Mouse (Mus musculus) forebrain, embryonic 10.5 days (tissue): ENCODE results near the gene Rnaseh2b. TPM values are rescaled to one million over a fixed set of nuclear protein-coding genes. Genes with fewer than 3 reads are reported as not detected.

Experiments
- DNase-seq: peaks from one replicate; pipeline ENCODE4 v3.0.0-alpha.2; 2017; ENCODE audit warnings: low spot score; ENCODE audit errors: extremely low spot score
- H3K27ac ChIP-seq: fragments of 300-500 bp; sonication (generic); 2 replicates; pipeline ENCODE4 v1.5.1; 2016; ENCODE audit warnings: mild to moderate bottlenecking
- H3K27me3 ChIP-seq: fragments of 300-500 bp; sonication (generic); 2 replicates; pipeline ENCODE4 v1.6.1; 2016; ENCODE audit warnings: mild to moderate bottlenecking; ENCODE audit not compliant: poor library complexity, severe bottlenecking
- H3K36me3 ChIP-seq: fragments of 300-500 bp; sonication (generic); replicated peaks from 2 replicates; pipeline ENCODE4 v1.6.1; 2016; ENCODE audit warnings: mild to moderate bottlenecking, moderate library complexity
- H3K4me1 ChIP-seq: fragments of 300-500 bp; sonication (generic); 2 replicates; pipeline ENCODE4 v1.6.1; 2016
- H3K4me3 ChIP-seq: fragments of 300-500 bp; sonication (generic); 2 replicates; pipeline ENCODE4 v1.5.1; 2016; ENCODE audit warnings: mild to moderate bottlenecking, moderate library complexity
- H3K9me3 ChIP-seq: fragments of 300-500 bp; sonication (generic); 2 replicates; pipeline ENCODE4 v1.6.1; 2016; ENCODE audit warnings: mild to moderate bottlenecking, moderate library complexity
- WGBS: fragments of 180-500 bp; shearing (Covaris S2); methylation state at CpG from one replicate; pipeline ENCODE4 v1.1.7; 2016; 5-methylcytosine and 5-hydroxymethylcytosine counted together
- polyA plus RNA-seq: library from polyadenylated mRNA; unstranded; fragments of >200 nt; fragmentation: Nextera tagmentation; extraction: Ambion mirVana; gene quantifications from 2 replicates; pipeline ENCODE4 v1.2.1, GENCODE M21; 2016

The Rnaseh2b gene
- polyA plus RNA-seq, 1 experiment from 2014 or later = 79.2 TPM

DNA sequence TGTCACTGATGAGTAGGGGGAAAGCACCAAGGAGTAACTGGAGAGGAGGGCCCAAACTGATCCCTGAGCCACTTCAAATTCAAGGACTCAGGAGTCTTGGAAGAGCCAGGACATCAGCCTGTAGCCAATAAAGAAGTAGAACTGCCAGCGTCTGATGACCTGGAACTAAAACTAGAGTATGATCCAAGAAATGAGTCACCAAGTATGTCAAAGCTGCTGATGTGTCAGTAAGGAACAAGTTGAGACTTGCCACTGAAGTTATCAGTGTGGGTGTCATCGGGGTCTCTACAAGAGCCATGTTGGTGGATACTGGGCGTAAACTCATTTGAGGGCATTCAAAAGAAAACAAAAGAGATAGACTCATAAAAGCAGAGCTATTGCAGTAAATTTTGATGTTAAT is 18.8 kb upstream of the Rnaseh2b start:
- Histone ChIP-seq H3K9me3 (no peaks in the 10 kb centered on the region), H3K27me3 (no peaks in the 10 kb centered on the region), H3K27ac (no peak overlapping the region), H3K4me1 (no peaks in the 10 kb centered on the region), H3K36me3 (no peaks in the 10 kb centered on the region), H3K4me3 (no peak overlapping the region)
- 90% methylated on average over 3 of the region's 3 CpGs for WGBS
- DNase-seq = no peak

DNA sequence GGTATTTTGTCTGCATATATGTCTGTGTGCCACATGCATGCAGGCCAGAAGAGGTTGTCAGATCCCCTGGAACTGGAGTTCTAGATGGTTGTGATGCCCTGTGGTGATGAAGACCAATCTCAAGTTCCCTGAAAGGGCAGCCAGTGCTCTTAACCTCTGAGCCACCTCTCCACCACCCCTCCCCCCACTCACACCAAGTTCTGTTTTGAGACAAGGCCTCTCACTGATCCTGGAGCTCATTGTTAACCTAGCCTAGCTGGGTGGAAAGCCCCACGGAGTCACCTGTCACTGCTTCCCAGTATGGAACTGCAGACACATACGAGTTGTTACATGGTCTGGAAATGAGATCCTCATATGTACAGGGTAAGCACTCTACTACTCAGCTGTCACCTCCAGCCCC is 9.4 kb upstream of the Rnaseh2b start:
- Histone ChIP-seq H3K36me3 (no peaks in the 10 kb centered on the region), H3K4me3 (no peak overlapping the region), H3K27me3 (no peaks in the 10 kb centered on the region), H3K27ac (no peak overlapping the region), H3K4me1 (peaks cover 9% of the 10 kb centered on the region), H3K9me3 (no peaks in the 10 kb centered on the region)
- DNase-seq = no peak
- 70% methylated on average over 2 of the region's 2 CpGs for WGBS

DNA sequence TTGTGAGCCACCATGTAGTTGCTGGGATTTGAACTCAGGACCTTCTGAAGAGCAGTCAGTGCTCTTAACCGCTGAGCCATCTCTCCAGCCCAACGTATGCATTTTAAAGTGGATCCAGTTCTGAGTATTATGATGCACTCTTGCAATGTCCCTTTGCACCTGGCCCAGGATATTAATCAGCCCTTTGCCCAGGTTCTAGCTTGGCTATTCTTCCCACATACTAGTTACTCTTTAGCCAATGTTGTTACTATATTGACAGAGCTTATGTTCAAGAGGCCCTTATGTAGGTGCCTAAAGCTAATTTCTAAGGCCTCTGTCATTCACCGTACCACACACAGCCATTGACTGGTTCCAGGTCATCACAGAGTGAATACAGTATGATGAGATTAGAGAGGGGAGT is 3.7 kb upstream of the Rnaseh2b start:
- Histone ChIP-seq H3K36me3 (no peaks in the 10 kb centered on the region), H3K27ac (no peak overlapping the region), H3K27me3 (peaks cover 29% of the 10 kb centered on the region), H3K4me1 (peaks cover 18% of the 10 kb centered on the region), H3K9me3 (no peaks in the 10 kb centered on the region), H3K4me3 (no peak overlapping the region)
- DNase-seq = no peak
- 89% methylated on average over 3 of the region's 3 CpGs for WGBS

DNA sequence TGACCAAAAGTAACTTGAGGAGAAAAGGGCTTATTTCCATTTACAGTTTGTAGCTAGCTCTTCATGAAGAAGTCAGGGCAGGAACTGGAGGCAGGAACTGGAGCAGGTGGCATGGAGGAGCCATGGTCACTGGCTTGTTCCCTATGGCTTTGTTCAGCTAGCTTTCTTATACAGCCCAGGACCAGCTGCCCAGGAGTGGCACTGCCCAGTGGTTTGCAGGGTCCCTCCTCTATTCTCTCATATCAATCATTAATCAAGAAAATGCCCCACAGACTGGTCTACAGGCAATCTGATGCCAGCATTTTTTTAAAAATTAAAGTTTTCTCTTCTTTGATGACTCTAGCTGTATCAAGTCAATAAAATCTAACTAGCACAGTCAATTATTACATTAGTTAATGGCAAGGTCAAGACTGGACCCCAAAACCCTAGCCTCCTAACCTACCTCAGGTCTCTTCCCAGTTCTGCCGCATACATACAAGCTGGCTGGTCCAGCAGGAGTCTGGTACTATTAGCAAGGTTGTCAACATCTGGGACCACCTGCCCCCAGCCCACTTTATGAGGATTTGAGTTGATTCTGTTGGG is 892 bp upstream of the Rnaseh2b start:
- H3K27me3 ChIP-seq = peaks cover 46% of the 10 kb centered on the region
- no peak overlapping the region for H3K4me3 ChIP-seq
- 88% methylated on average over 1 of the region's 1 CpGs for WGBS

DNA sequence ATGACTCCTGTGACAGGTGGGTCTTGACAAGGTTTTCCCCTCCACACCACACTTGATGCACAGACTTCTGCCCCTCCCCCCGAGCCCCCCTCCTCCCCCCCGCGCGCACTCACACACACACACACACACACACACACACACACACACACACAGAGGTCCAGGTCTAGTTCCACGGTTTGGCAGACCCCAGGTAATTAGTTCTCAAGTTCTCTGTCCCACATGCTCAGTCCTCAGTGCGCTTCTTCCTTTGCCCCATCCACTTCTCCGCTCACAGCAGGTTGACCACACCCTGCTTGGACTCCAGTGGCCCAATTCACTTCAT is 262 bp upstream of the Rnaseh2b start:
- Histone ChIP-seq H3K27me3 (peaks cover 46% of the 10 kb centered on the region), H3K9me3 (no peaks in the 10 kb centered on the region), H3K27ac (peak overlapping the region; percentile 92), H3K36me3 (no peaks in the 10 kb centered on the region), H3K4me3 (peak overlapping the region; percentile 68), H3K4me1 (peaks cover 20% of the 10 kb centered on the region)
- DNase-seq = no peak
- WGBS = 35% methylated on average over 7 of the region's 7 CpGs

More for the DNA sequence above, 892 bp upstream of the Rnaseh2b start:
- H3K9me3 ChIP-seq = no peaks in the 10 kb centered on the region
- H3K27ac ChIP-seq = no peak overlapping the region
- DNase-seq = no peak
- peaks cover 20% of the 10 kb centered on the region for H3K4me1 ChIP-seq
- no peaks in the 10 kb centered on the region for H3K36me3 ChIP-seq

DNA sequence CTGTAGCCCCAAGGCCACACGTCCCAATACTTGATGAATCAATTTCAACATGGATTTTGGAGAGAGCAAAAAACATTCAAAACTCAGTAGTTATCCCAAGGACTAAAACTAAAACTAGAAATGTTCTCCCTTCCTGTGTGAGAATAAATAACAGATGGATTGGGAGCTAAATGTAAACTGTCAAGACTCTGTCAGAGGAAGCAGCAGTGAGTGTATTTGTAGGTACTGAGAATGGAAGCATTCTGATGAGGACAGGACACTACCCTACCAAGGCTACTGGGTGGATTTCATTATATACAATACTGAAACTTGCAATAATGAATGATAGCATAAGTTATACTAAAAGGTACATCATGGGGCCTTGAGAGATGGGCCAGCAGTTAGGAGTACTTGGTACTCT is 6.4 kb downstream of the Rnaseh2b start:
- no peaks in the 10 kb centered on the region for H3K9me3 ChIP-seq
- DNase-seq = no peak
- H3K27me3 ChIP-seq = peaks cover 16% of the 10 kb centered on the region
- no peak overlapping the region for H3K4me3 ChIP-seq
- H3K36me3 ChIP-seq = no peaks in the 10 kb centered on the region
- WGBS = 93% methylated on average over 1 of the region's 1 CpGs
- H3K27ac ChIP-seq = no peak overlapping the region
- peaks cover 2% of the 10 kb centered on the region; the same call in 1 of the 2 replicates for H3K4me1 ChIP-seq

DNA sequence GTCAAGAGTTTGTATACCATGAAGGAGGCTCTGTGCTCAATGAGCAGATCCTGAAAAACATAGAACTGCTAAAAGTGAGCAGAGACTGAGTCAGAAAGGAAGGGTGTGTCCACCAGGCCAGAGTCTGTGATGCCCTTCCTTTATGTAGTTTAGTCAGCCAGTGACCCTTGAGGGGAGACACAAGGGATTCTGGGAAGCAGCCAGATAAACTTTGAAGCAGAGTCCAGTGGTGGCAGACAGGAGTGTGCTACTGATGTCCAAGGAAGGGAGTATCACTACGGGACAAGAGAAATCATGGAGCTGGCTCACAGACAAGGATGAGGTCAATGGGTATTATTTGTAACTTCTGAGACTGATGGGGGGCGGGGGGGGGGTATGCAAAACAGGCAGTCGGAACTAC is 7.6 kb downstream of the Rnaseh2b start:
- Histone ChIP-seq H3K27ac (no peak overlapping the region), H3K27me3 (peaks cover 4% of the 10 kb centered on the region; the same call in 1 of the 2 replicates), H3K4me3 (no peak overlapping the region), H3K36me3 (no peaks in the 10 kb centered on the region), H3K9me3 (no peaks in the 10 kb centered on the region), H3K4me1 (no peaks in the 10 kb centered on the region)
- no peak for DNase-seq
- WGBS = 85% methylated on average over 3 of the region's 3 CpGs

DNA sequence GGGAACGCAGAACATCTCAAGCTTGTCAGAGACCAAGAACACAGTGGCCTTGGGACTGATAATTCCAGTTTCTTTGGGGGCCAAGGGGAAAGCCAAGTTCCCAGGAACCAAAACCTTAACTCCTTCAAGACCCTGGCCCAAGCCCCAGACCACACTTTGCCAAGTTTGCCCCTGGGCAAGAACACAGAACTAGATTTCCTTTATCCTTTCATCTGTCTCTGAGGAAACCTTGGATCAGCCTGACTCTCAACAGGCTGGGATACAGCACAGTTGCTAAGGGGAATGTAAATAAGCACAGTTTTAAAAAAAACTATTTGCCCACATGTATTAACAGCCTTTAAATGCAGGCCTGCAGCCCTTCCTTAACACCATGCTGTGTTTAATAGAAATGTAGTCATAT is 15.2 kb downstream of the Rnaseh2b start:
- no peak for DNase-seq
- H3K9me3 ChIP-seq = no peaks in the 10 kb centered on the region
- no peaks in the 10 kb centered on the region for H3K36me3 ChIP-seq
- no peak overlapping the region for H3K4me3 ChIP-seq
- no peak overlapping the region for H3K27ac ChIP-seq
- 90% methylated on average over 1 of the region's 1 CpGs for WGBS
- H3K4me1 ChIP-seq = no peaks in the 10 kb centered on the region
- no peaks in the 10 kb centered on the region for H3K27me3 ChIP-seq

DNA sequence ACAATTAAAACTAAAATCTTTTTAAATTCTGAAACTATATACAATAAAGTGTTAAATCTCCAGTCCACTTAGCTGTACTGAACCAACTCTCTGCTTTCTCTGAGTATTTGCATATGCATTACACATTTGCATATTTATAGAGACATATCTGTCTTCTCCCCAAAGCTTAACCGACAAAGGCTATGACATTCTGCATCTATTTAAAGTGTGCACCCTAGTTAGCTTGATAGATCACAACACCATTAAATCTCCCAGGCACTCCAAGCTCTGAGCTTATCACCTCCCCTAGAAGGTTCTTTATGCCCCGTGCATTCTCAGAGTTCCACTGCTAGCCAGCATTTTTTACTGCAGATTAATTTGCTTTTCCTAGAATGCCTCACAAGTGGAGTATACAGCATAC is 16.6 kb downstream of the Rnaseh2b start:
- H3K36me3 ChIP-seq = no peaks in the 10 kb centered on the region
- WGBS = 78% methylated on average over 2 of the region's 2 CpGs
- DNase-seq = no peak
- no peak overlapping the region for H3K27ac ChIP-seq
- no peaks in the 10 kb centered on the region for H3K4me1 ChIP-seq
- no peak overlapping the region for H3K4me3 ChIP-seq
- H3K9me3 ChIP-seq = no peaks in the 10 kb centered on the region
- H3K27me3 ChIP-seq = no peaks in the 10 kb centered on the region

DNA sequence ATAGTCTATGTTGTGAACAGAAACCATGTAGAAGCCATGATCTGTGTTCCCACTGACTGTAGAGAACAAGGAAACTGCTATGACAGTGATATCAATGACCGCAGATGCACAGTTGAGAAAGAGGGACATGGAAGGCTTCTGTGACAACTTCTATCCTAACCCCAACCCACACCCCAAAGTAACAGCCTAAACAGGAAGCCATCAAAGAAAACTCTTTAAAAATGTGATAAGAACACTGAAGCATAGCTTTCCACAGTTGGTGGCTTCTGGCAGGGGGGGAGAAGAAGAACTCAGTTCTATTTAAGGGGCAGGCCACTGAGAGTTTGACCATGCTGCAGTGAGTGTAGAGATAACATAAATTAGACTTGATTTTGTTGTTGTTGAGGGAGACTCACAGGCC is 19.3 kb downstream of the Rnaseh2b start:
- Histone ChIP-seq H3K4me1 (no peaks in the 10 kb centered on the region), H3K27me3 (no peaks in the 10 kb centered on the region), H3K36me3 (no peaks in the 10 kb centered on the region), H3K4me3 (no peak overlapping the region), H3K27ac (no peak overlapping the region), H3K9me3 (no peaks in the 10 kb centered on the region)
- 97% methylated on average over 1 of the region's 1 CpGs for WGBS
- DNase-seq = no peak

DNA sequence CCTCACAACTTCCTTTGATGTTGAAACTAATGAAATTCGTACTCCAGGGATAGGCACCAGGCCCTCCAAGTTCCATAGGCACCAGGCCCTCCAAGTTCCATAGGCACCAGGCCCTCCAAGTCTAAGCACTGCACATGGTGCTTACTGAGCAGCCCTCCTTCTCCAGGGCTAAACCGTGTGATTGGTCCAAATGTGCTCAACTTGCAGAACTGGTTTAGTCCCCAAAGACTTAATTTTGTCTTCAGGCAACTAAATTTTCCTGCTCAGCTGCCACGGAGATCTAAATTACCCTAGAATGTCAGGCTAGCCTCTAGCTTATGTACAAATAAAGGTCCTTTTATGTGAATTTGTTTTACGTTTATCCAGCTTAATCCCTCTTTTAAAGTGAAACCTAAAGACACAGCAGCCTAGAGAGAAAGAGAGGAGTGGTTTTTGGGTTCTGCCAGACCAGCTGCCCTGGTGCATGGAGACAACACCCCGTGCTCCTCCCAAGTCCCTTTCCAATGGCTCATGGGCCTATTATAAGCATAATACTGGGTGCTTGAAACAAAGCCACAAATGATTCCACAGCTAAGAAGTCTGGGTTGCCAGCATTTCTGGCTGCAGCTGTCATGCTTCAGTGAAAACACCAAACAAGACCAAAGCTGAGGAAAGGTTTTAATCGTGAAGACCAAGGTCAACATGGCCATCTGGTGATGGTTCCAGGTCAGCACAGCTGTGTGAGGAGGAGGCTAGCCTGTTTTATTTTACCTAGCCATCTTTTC is 30.4 kb downstream of the Rnaseh2b start:
- no peak for DNase-seq
- H3K4me1 ChIP-seq = peaks cover 23% of the 10 kb centered on the region
- no peak overlapping the region for H3K4me3 ChIP-seq
- H3K27ac ChIP-seq = no peak overlapping the region
- H3K36me3 ChIP-seq = no peaks in the 10 kb centered on the region
- H3K27me3 ChIP-seq = no peaks in the 10 kb centered on the region
- H3K9me3 ChIP-seq = no peaks in the 10 kb centered on the region
- WGBS = 43% methylated on average over 6 of the region's 6 CpGs

DNA sequence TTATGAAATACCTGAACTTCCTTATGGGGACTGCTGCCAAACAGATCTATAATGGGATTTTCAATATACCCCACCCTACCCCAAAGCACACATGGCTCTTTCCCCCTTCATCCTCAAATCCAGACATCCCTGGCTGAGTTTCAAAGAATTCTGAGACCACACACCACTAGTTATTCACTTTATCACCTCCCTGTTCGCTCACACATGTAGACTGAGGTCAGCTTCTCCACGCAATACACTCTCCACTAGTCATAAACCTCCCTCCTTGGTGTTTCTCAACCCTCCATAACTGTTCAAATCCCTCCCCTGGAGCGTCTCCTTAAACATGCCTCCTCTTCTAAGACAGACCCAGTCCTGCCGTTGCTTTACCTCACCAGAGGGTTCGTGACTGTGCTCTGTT is 31.1 kb downstream of the Rnaseh2b start:
- Histone ChIP-seq H3K27ac (no peak overlapping the region), H3K9me3 (no peaks in the 10 kb centered on the region), H3K4me3 (no peak overlapping the region), H3K27me3 (no peaks in the 10 kb centered on the region), H3K4me1 (peaks cover 24% of the 10 kb centered on the region), H3K36me3 (no peaks in the 10 kb centered on the region)
- no peak for DNase-seq
- WGBS = 89% methylated on average over 5 of the region's 5 CpGs

DNA sequence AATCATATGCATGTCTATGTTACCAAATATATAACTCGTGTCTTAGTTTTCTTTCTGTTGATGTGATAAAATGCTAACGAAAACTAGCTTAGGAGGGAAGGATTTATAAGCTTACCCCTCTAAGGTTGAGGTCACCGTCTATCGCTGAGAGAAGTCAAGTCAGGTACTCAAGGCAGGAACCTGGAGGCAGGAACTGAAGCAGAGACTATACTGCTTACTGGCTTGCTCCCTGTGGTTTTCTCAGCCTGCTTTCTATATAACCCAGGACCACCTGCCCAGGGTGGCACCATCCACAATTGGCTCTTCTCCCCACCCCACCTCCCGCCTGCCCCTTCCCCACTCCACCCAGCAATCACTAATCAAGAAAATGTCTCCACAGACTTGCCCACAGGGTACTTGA is 32.6 kb downstream of the Rnaseh2b start:
- WGBS = 92% methylated on average over 5 of the region's 5 CpGs
- no peaks in the 10 kb centered on the region for H3K36me3 ChIP-seq
- DNase-seq = no peak

More for the DNA sequence above, 32.6 kb downstream of the Rnaseh2b start:
- Histone ChIP-seq H3K9me3 (no peaks in the 10 kb centered on the region), H3K27ac (no peak overlapping the region), H3K4me3 (no peak overlapping the region), H3K4me1 (peaks cover 28% of the 10 kb centered on the region), H3K27me3 (no peaks in the 10 kb centered on the region)
